Mouse (Mus musculus) heart, adult 2 months (tissue): ENCODE results near the gene Ptprd.

Experiments
- CTCF ChIP-seq: fragments of 200-600 bp; IDR thresholded peaks from 2 replicates; pipeline ENCODE4 v1.8.1; 2022; ENCODE audit warnings: antibody characterized with exemption, mild to moderate bottlenecking, moderate library complexity
- EP300 ChIP-seq: fragments of 200-500 bp; IDR thresholded peaks from 2 replicates; pipeline ENCODE4 v1.6.1; 2011; ENCODE audit warnings: low read depth, low read length, control low read depth; ENCODE audit not compliant: insufficient read depth
- POLR2A ChIP-seq: fragments of 200-500 bp; IDR thresholded peaks from 2 replicates; pipeline ENCODE4 v1.6.1; 2011; ENCODE audit warnings: mild to moderate bottlenecking, low read depth, low read length, control low read depth; ENCODE audit not compliant: insufficient read depth

GRCm38 (mm10) chr4:78213949-78214348, 2.2 kb upstream of the Ptprd start:
- TF ChIP-seq CTCF (no peak), POLR2A (no peak), EP300 (no peak)
